Mouse (Mus musculus) bone marrow, adult 2 months (tissue): ENCODE measurements around the gene Lrrc39. TPM values are rescaled to one million over a fixed set of nuclear protein-coding genes. Genes with fewer than 3 reads are reported as not detected.

ENCODE experiments used
- H3K27ac ChIP-seq: fragments of 200-500 bp; 2 replicates; pipeline ENCODE4 v1.5.1; 2012; ENCODE audit warnings: low read depth, mild to moderate bottlenecking, control low read depth, inconsistent platforms, low read length; ENCODE audit not compliant: control insufficient read depth, poor library complexity, insufficient read depth
- H3K4me1 ChIP-seq: fragments of 200-500 bp; 2 replicates; pipeline ENCODE4 v1.6.1; 2011; ENCODE audit warnings: low read length; ENCODE audit not compliant: control insufficient read depth, insufficient read depth
- H3K4me3 ChIP-seq: fragments of 200-500 bp; replicated peaks from 2 replicates; pipeline ENCODE3; 2011; ENCODE audit warnings: mild to moderate bottlenecking, low read depth, low read length, control low read depth; ENCODE audit not compliant: control insufficient read depth
- CTCF ChIP-seq: fragments of 200-500 bp; IDR thresholded peaks from 2 replicates; pipeline ENCODE4 v1.5.1; 2011; ENCODE audit warnings: low read length, control low read depth; ENCODE audit not compliant: control insufficient read depth, insufficient read depth
- POLR2A ChIP-seq: fragments of 200-500 bp; IDR thresholded peaks from 2 replicates; pipeline ENCODE4 v1.6.1; 2011; ENCODE audit warnings: low read depth, mild to moderate bottlenecking, control low read depth, low read length, borderline replicate concordance; ENCODE audit not compliant: control insufficient read depth
- WGBS: fragments of 180-500 bp; shearing (Covaris S2); methylation state at CpG from one replicate; pipeline ENCODE4 v1.1.7; 2018; 5-methylcytosine and 5-hydroxymethylcytosine counted together
- polyA plus RNA-seq: library from polyadenylated mRNA; stranded (reverse); fragments of >200 nt; gene quantifications from 2 replicates; pipeline ENCODE4 v1.2.4, GENCODE M21; 2011; ENCODE audit warnings: low replicate concordance; ENCODE audit not compliant: missing spikeins, insufficient read depth, insufficient read length

The Lrrc39 gene
- polyA plus RNA-seq, 1 experiment, result 3.4 TPM

GRCm38 (mm10) chr3:116620636-116621370 is 58.0 kb downstream of the Lrrc39 start:
- no peak overlapping the region for H3K4me3 ChIP-seq
- TF ChIP-seq CTCF, result no peak
- no peak for TF ChIP-seq POLR2A
- 44% methylated on average over 7 of the region's 7 CpGs for WGBS
- no peak overlapping the region for H3K27ac ChIP-seq
- H3K4me1 ChIP-seq, result no peaks in the 10 kb centered on the region

- Histone ChIP-seq H3K4me3 (no peak overlapping the region), H3K4me1 (no peaks in the 10 kb centered on the region), H3K27ac (no peak overlapping the region)
- WGBS, result 91% methylated on average over 7 of the region's 7 CpGs
- no peak for TF ChIP-seq POLR2A
- TF ChIP-seq CTCF, result no peak
Observed at GRCm38 (mm10) chr3:116622641-116623040, 59.9 kb downstream of the Lrrc39 start.

GRCm38 (mm10) chr3:116631459-116631858 is 68.7 kb downstream of the Lrrc39 start:
- TF ChIP-seq CTCF, result no peak
- no peak for TF ChIP-seq POLR2A
- H3K4me1 ChIP-seq, result no peaks in the 10 kb centered on the region; the same call in none of the 2 replicates
- no peak overlapping the region for H3K4me3 ChIP-seq
- H3K27ac ChIP-seq, result no peak overlapping the region
- 90% methylated on average over 1 of the region's 1 CpGs for WGBS

Other genes starting within 250 kb of the Lrrc39 start
- 4.0 and 7.2 TPM in 2 replicates for gene Cdc14a, start 138.9 kb upstream of the Lrrc39 start, polyA plus RNA-seq
- 10.4 and 22.5 TPM in 2 replicates for gene Rtca, start 54.8 kb upstream of the Lrrc39 start, polyA plus RNA-seq
- gene Dbt, start 49.9 kb upstream of the Lrrc39 start, polyA plus RNA-seq, result 4.3 and 9.5 TPM in 2 replicates
- gene Sass6, start 32.0 kb downstream of the Lrrc39 start, polyA plus RNA-seq, result 12.7 and 17.9 TPM in 2 replicates
- gene Trmt13, start 51.6 kb downstream of the Lrrc39 start, polyA plus RNA-seq, result 9.4 and 22.0 TPM in 2 replicates
- gene Mfsd14a, start 99.7 kb downstream of the Lrrc39 start, polyA plus RNA-seq, result 7.0 and 13.2 TPM in 2 replicates
- gene Gm43191, start 118.3 kb downstream of the Lrrc39 start, polyA plus RNA-seq, result not detected in 2 replicates
- 4.0 and 5.7 TPM in 2 replicates for gene Slc35a3, start 149.9 kb downstream of the Lrrc39 start, polyA plus RNA-seq
- gene Agl, start 245.2 kb downstream of the Lrrc39 start, polyA plus RNA-seq, result 2.2 and 4.7 TPM in 2 replicates